Mouse (Mus musculus) embryonic stem cell, embryonic (primary cell): ENCODE results near the gene Gm10447.

Source experiments
- CTCF ChIA-PET, 4 experiments: fragments of 300-600 bp in 2 of 4; fragments of 350-600 bp in 2 of 4; sonication (Branson Sonifier 250); formaldehyde crosslinking; loops; one replicate each; lab custom pipeline; 2022; ENCODE audit warnings: inconsistent platforms in 2 of 4; lab: Charles Lee
- POLR2A ChIA-PET, 4 experiments: fragments of 300-600 bp in 2 of 4; fragments of 350-600 bp in 2 of 4; sonication (Branson Sonifier 250); formaldehyde crosslinking; loops; one replicate each; lab custom pipeline; 2022; ENCODE audit warnings: antibody characterized with exemption in 4 of 4, inconsistent platforms in 1 of 4; lab: Charles Lee

Gene Gm10447

DNA sequence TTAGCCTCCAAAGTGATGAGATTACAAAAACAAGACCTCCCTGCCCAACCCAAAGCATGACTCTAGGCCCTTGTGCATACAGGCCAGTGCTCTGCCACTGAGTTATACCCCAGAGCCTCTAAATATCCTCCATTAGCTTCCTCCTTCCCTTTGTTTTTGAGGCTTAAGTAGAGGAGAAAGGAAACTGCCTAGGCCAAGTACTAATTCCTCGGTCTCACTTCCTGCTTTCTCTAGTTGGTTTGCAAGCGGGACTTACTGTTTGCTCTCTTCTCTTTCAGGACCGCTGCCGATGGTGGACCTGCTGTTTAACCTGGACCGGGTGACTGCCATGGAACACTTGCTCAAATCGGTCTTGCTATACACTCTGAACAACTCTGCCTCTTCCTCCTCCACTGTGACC, 20.6 kb downstream of the Gm10447 start:
- ChIA-PET CTCF (interaction anchor here in 3 of 4 experiments (0.7 to 1.5 kb wide), 6 partner anchors 17 to 30 kb away, joined by 3 to 4 read pairs (median 3); partner anchors contain the start of genes Gm10447 (in 1 of the 3) and Shroom1 (in 1 of the 3)), POLR2A (interaction anchor here (0.6 to 2.5 kb wide), 10 partner anchors 8 to 305 kb away, joined by 3 to 8 read pairs (median 4); partner anchors contain the start of genes Gm10447 (in 1 of the 4) and Rad50 (in 1 of the 4))

DNA sequence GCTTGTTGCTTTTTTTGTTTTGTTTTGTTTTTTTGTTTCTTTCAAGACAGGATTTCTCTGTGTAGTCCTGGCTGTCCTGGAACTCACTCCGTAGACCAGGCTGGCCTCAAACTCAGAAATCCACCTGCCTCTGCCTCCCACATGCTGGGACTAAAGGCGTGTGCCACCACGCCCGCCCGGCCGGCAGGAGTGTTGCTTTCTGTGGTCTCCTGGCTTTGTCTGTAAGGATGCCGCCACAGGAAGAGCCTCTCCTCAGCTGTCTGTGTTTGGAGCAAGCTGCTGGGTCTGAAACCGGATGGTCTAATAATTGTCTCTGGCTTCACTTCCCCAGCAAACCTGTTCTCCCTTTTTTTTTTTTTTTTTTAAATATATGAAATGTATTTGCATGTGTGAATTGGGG, 21.4 kb downstream of the Gm10447 start:
- POLR2A ChIA-PET = interaction anchor here (0.6 to 2.5 kb wide), 10 partner anchors 8 to 1512 kb away, joined by 3 to 8 read pairs (median 3); partner anchors contain the start of gene Gm10447 (in 1 of the 4)
- CTCF ChIA-PET = interaction anchor here (0.6 to 1.0 kb wide), 5 partner anchors 17 to 208 kb away, joined by 3 to 8 read pairs (median 4); no protein-coding TSS in a partner anchor

DNA sequence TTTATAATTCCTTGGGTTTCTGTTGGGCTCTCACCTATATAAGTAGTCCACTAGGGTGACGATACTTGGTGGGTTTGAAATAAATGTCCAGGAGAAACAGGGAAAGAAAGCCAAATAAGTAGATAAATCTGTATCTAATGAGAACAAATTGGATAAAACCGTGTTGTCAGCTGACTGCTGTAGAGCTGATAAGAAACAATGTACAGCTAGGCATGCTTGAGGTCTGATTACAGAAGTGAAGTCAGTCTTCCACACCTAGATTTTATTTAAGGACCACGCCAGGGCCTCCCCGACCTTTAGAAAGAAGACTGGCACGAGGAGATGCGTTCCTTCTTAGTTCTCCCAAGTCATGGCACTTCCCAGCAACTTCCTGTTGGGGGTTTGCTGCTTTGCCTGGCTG, 23.9 kb downstream of the Gm10447 start:
- CTCF ChIA-PET = no interaction called here
- POLR2A ChIA-PET = interaction anchor here in 1 of 4 experiments (1.0 to 2.1 kb wide), 4 partner anchors 9 to 132 kb away, joined by 3 to 7 read pairs (median 4); no protein-coding TSS in a partner anchor

DNA sequence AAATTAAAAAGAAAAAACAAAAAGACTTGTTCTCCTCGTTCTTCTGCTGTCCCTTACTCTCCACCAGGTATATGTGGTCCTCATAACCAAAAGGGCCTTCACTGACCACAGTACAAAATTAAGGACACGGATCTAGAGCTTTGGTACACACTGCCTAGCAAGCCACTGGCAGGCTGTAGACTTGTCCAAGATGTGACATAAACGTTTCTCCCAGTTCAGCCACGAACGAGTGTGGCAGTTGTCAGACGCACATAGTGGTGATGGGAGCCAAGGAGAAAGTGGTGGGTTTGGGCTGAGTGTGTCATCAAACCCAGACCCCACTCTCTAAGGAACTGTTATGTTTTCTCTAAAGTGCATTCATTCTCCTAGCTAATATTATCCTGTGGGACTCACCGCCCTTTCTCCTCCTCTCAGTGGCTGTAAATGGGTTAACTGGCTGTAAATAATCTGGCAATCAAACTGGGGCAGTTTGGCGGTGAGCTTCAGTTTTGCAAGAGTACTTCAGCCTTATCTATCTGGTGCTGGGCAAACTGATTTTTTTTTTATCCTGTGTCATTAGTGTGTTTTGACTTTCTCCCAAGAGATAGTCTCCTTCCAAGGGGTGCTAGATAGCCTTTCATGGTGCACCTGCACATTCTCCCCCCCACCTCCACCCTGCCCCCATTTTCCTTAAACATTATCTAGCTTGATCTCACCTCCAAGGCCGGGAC, 25.4 kb downstream of the Gm10447 start:
- ChIA-PET POLR2A (interaction anchor here in 3 of 4 experiments (0.5 to 3.8 kb wide), 81 partner anchors 8 to 1333 kb away, joined by 3 to 33 read pairs (median 4); partner anchors contain the start of genes Hspa4 (in 3 of the 3), Slc22a21 (in 2 of the 3), Zcchc10 (in 2 of the 3) and Gm10447 (in 1 of the 3)), CTCF (interaction anchor here (0.5 to 2.2 kb wide), 22 partner anchors 9 to 306 kb away, joined by 3 to 13 read pairs (median 4); partner anchors contain the start of genes Gm9837 (in 2 of the 4), Gm10447 (in 1 of the 4) and Shroom1 (in 1 of the 4))

DNA sequence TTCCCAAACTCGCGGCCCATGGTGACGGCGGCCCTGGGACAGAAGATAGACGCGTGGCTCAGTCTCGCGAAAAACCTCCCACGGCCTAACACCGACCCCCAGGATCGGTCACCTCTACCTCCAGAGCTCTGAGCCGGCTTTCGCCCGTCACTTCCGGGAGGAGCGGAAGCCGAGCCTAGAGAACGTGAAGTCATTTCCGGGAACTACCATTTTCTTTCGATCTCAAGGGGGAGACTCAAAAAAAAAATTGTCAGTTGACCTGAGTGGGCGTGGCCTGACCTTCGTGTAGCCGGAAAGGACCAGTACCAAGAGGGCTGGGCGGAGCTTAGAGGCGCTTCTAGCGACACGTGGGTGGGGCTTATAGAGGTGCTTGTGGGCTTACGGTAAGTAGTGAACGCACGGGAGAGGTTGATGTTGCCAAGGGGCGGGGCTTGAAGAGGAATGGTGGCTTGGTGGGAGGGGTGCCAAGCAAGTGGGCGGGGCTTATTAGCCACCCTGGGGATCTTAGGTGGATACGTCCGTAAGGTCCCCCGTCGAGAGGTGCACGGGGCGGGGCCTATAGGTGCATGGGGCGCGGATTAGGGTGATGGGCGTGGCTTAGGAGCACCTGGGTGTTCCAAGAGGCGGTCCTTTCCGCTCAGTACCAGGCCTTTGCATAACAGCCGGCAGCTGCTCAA, 26.1 kb downstream of the Gm10447 start, which contains the start of the genes Uqcrq and Gdf9:
TSS of gene Uqcrq (minus strand) at position 162 of the 677 bp plus-strand sequence.
TSS of gene Gdf9 (plus strand) at position 354 of the 677 bp plus-strand sequence.
- ChIA-PET CTCF (interaction anchor here (0.5 to 2.2 kb wide), 26 partner anchors 9 to 1035 kb away, joined by 3 to 13 read pairs (median 4); partner anchors contain the start of genes Gm9837 (in 2 of the 4) and 9530068E07Rik (in 1 of the 4)), POLR2A (interaction anchor here (0.6 to 4.9 kb wide), 98 partner anchors 9 to 1990 kb away, joined by 3 to 33 read pairs (median 4); partner anchors contain the start of genes Hspa4 (in 3 of the 4), Zcchc10 (in 3 of the 4), Slc22a21 (in 2 of the 4) and Gm10447 (in 1 of the 4))

GRCm38 (mm10) chr11:53430300-53430669, 26.6 kb downstream of the Gm10447 start:
- POLR2A ChIA-PET = interaction anchor here (0.6 to 4.9 kb wide), 81 partner anchors 8 to 1991 kb away, joined by 3 to 33 read pairs (median 4); partner anchors contain the start of genes Hspa4 (in 3 of the 4), Zcchc10 (in 3 of the 4), Slc22a21 (in 2 of the 4) and Gm10447 (in 1 of the 4)
- CTCF ChIA-PET = interaction anchor here (0.6 to 2.2 kb wide), 18 partner anchors 10 to 1034 kb away, joined by 3 to 13 read pairs (median 4); partner anchors contain the start of genes Gm9837 (in 2 of the 4) and 9530068E07Rik (in 1 of the 4)

DNA sequence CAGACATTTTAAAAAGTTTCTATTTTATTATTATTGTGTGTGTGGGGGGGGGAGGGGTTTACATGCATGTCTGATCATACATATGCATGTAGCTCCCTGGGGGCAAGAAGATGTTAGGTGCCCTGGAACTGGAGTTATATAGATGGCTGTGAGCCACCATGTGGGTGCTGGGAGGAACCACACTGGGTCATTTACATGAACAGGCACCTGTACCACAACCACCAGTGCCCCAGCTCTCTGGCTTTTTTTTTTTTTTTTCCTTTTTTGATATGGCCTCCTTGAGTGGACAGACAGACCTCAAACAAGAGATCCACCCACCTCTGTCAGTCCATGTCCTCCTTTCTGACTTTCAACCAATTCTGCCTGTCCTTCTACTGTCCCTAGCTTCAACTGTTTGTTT, 27.7 kb downstream of the Gm10447 start:
- POLR2A ChIA-PET = interaction anchor here in 2 of 4 experiments (0.7 to 4.9 kb wide), 11 partner anchors 9 to 1824 kb away, joined by 3 to 24 read pairs (median 7); no protein-coding TSS in a partner anchor
- CTCF ChIA-PET = interaction anchor here in 2 of 4 experiments (0.6 to 0.7 kb wide), 2 partner anchors 58 to 88 kb away, joined by 3 to 4 read pairs; no protein-coding TSS in a partner anchor

DNA sequence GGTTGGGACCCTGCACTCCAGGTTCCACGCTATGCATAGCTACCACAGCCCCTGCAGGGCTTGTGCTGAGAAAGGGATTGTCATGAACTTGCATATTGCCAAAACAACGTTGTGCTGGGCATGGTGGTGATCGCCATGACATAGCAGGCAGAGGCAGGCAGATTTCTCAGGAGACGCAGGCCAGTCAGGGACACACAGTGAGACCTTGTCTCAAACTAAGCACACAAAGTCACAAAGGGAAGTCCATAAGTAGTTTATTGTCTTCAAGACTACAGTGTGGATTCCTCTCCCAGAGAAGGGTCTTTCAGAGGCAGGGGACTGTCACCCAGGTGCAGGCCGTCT, 28.2 kb downstream of the Gm10447 start:
- POLR2A ChIA-PET = interaction anchor here in 2 of 4 experiments (0.7 to 4.9 kb wide), 8 partner anchors 10 to 1823 kb away, joined by 3 to 24 read pairs (median 6); no protein-coding TSS in a partner anchor

DNA sequence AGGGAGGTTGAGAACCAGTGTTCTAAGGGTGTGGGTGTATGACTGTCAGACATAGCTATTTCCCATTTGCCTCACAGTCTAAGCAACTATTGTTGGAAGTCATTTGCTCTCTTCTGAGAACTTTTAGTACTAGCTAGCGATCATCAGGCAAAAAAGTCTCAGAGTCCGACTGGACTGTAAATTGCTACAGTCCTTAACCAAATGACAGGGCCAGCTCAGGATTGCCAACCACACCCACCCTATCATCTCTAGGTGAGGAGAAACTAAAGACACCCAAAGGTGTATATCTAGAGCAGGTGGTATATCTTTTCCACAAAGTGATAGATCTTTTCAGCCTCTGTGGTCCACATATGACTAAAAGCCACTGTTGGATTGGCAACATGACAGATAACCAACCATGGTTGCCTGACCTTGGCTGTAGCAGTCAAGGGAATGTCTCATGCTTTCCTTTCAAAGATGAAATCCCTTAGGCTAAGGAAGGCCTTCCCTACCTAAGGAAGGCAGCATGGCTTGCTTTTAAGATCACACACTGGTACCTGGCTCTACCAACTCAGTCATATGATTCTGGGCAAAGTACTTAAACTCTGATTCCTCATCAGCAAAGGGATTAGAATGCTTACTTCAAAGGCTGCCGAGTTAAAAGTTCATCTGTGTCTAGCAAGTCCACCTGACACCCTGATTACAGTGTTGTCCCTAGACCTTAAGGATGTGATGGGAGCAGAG, 28.8 kb downstream of the Gm10447 start:
- ChIA-PET CTCF (no interaction called here), POLR2A (interaction anchor here in 2 of 4 experiments (0.6 to 4.9 kb wide), 12 partner anchors 8 to 129 kb away, joined by 3 to 18 read pairs (median 4); partner anchors contain the start of gene Hspa4 (in 2 of the 2))

More for the DNA sequence above, 28.2 kb downstream of the Gm10447 start:
- CTCF ChIA-PET = interaction anchor here in 1 of 4 experiments (0.6 kb wide), 1 partner anchor 88 kb away, joined by 4 read pairs; no protein-coding TSS in a partner anchor

GRCm38 (mm10) chr11:53426914-53427313, 30.0 kb downstream of the Gm10447 start:
- POLR2A ChIA-PET = interaction anchor here in 2 of 4 experiments (0.7 to 4.9 kb wide), 16 partner anchors 8 to 1820 kb away, joined by 3 to 18 read pairs (median 4); partner anchors contain the start of genes Hnrnpab (in 1 of the 2) and Hspa4 (in 1 of the 2)
- CTCF ChIA-PET = interaction anchor here in 1 of 4 experiments (1.3 kb wide), 1 partner anchor 13 kb away, joined by 3 read pairs; no protein-coding TSS in a partner anchor

DNA sequence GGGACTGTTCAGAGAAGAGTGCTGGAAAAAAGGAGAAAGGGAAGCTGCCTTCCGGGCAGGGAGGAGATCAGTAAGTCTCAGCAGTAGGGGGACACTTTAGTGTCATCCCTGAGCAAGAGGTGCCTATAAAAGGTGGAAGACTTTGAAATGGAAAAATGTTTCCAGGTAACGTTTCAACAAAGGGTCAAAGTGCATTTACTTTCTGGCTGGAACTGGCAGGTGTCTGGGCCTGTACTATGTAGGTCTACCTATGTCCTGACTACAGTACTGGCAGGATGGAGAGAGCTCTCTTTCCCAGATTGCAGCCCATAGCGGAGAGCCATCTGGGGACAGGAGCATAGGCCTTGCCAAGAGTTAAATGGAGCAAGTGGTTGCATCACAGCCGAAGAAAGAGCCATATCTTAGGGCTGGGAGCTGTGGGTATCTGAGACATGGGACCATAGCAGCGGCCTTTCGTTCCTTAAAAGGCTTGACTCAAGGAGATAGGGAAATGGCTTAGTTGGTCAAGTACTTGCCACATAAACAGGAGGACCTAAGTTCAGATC, 31.1 kb downstream of the Gm10447 start:
- POLR2A ChIA-PET = interaction anchor here in 2 of 4 experiments (0.6 to 2.1 kb wide), 7 partner anchors 9 to 337 kb away, joined by 3 to 7 read pairs (median 3); no protein-coding TSS in a partner anchor
- CTCF ChIA-PET = interaction anchor here in 2 of 4 experiments (0.6 to 1.3 kb wide), 4 partner anchors 14 to 195 kb away, joined by 3 to 4 read pairs (median 3); no protein-coding TSS in a partner anchor

GRCm38 (mm10) chr11:53425251-53425650, 31.7 kb downstream of the Gm10447 start:
- POLR2A ChIA-PET = interaction anchor here in 1 of 4 experiments (1.2 to 2.1 kb wide), 3 partner anchors 25 to 72 kb away, joined by 3 to 7 read pairs (median 6); no protein-coding TSS in a partner anchor
- CTCF ChIA-PET = interaction anchor here in 1 of 4 experiments (0.6 kb wide), 2 partner anchors 42 to 196 kb away, joined by 3 read pairs; no protein-coding TSS in a partner anchor

DNA sequence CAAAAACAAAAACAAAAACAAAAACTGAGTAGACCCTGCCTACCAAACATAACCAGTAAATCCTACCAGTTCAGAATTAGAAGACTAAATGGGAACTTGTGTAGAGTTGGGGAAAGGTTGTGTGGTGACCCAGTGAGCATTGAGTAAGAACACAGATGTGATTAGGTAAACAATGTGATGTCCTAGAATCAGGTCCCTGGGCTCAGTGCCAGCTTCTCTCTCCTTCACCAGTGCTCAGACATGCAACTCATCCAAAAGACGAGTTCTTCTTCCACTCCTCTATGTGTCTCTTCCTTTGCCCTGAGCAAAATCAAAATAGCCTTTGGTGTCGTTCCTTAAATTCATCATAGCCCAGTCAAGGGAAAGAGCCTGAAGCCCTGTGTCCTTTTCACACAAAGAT, 32.1 kb downstream of the Gm10447 start:
- POLR2A ChIA-PET = interaction anchor here in 1 of 4 experiments (0.8 to 2.1 kb wide), 4 partner anchors 26 to 124 kb away, joined by 3 to 7 read pairs (median 6); no protein-coding TSS in a partner anchor
- CTCF ChIA-PET = no interaction called here

- CTCF ChIA-PET = no interaction called here
These were observed 33.9 kb downstream of the Gm10447 start, which contains the start of gene Leap2 for GRCm38 (mm10) chr11:53423036-53423435. Gene Leap2, minus strand, starts transcription at chr11:53423170.

GRCm38 (mm10) chr11:53418048-53418447, 38.9 kb downstream of the Gm10447 start:
- CTCF ChIA-PET = interaction anchor here in 1 of 4 experiments (1.1 kb wide), 1 partner anchor 49 kb away, joined by 3 read pairs; no protein-coding TSS in a partner anchor
- POLR2A ChIA-PET = interaction anchor here in 2 of 4 experiments (0.7 to 6.0 kb wide), 6 partner anchors 11 to 74 kb away, joined by 3 to 31 read pairs (median 4); partner anchors contain the start of genes Gdf9 (in 1 of the 2) and Uqcrq (in 1 of the 2)

More at GRCm38 (mm10) chr11:53423036-53423435, 33.9 kb downstream of the Gm10447 start, which contains the start of gene Leap2:
- POLR2A ChIA-PET = interaction anchor here in 3 of 4 experiments (0.6 to 1.6 kb wide), 7 partner anchors 8 to 151 kb away, joined by 3 to 5 read pairs (median 3); partner anchors contain the start of genes Gdf9 (in 1 of the 3) and Uqcrq (in 1 of the 3)
